Mouse (Mus musculus) c-Kit-negative CD71-positive TER-119-positive erythroid progenitor cells, embryonic 14.5 days (primary cell): ENCODE results near the gene 2700049A03Rik.
"Not testable (repeated sequence)": the region's sequence is repeated elsewhere in the genome, so short reads cannot be mapped to it uniquely, and the experiment has no call there.

Experiments used
- DNase-seq: peaks from one replicate; pipeline ENCODE4 v3.0.0-alpha.2; 2013; ENCODE audit warnings: low read depth, low spot score

Gene 2700049A03Rik

GRCm38 (mm10) chr12:71136130-71136973 is at the start of gene 2700049A03Rik, which contains the start of gene Timm9:
TSS of gene 2700049A03Rik (plus strand) at chr12:71136848.
TSS of gene Timm9 (minus strand) at chr12:71136684.
- DNase-seq = no peak

GRCm38 (mm10) chr12:71104275-71104674 is 32.4 kb upstream of the 2700049A03Rik start:
- DNase-seq = not testable (repeated sequence)

- DNase-seq = no peak
These were observed 29.4 kb upstream of the 2700049A03Rik start for GRCm38 (mm10) chr12:71107216-71107771.

GRCm38 (mm10) chr12:71111331-71111730 is 25.3 kb upstream of the 2700049A03Rik start, which contains the start of gene Tomm20l:
TSS of gene Tomm20l (plus strand) at chr12:71111428.
- DNase-seq = no peak

- no peak for DNase-seq
These were observed 23.6 kb upstream of the 2700049A03Rik start for GRCm38 (mm10) chr12:71113074-71113473.

GRCm38 (mm10) chr12:71113675-71114288 is 22.9 kb upstream of the 2700049A03Rik start:
- no peak for DNase-seq

GRCm38 (mm10) chr12:71116411-71116810 is 20.2 kb upstream of the 2700049A03Rik start:
- no peak for DNase-seq

GRCm38 (mm10) chr12:71122731-71123130 is 13.9 kb upstream of the 2700049A03Rik start:
- DNase-seq = no peak

GRCm38 (mm10) chr12:71123286-71123685 is 13.4 kb upstream of the 2700049A03Rik start:
- no peak for DNase-seq

GRCm38 (mm10) chr12:71135581-71135980 is 1.1 kb upstream of the 2700049A03Rik start:
- DNase-seq = no peak

GRCm38 (mm10) chr12:71136974-71137491 is 385 bp downstream of the 2700049A03Rik start:
- peak; percentile 93 for DNase-seq

GRCm38 (mm10) chr12:71137686-71138085 is 1.0 kb downstream of the 2700049A03Rik start:
- DNase-seq = no peak

- DNase-seq = no peak
These were observed 2.7 kb downstream of the 2700049A03Rik start for GRCm38 (mm10) chr12:71139258-71139828.

GRCm38 (mm10) chr12:71141189-71141588 is 4.5 kb downstream of the 2700049A03Rik start:
- DNase-seq = no peak

GRCm38 (mm10) chr12:71147641-71148040 is 11.0 kb downstream of the 2700049A03Rik start:
- no peak for DNase-seq

GRCm38 (mm10) chr12:71148801-71149200 is 12.2 kb downstream of the 2700049A03Rik start:
- no peak for DNase-seq

- DNase-seq = no peak
These were observed 12.8 kb downstream of the 2700049A03Rik start for GRCm38 (mm10) chr12:71149456-71149855.

GRCm38 (mm10) chr12:71150167-71150566 is 13.5 kb downstream of the 2700049A03Rik start:
- DNase-seq = no peak

- DNase-seq = no peak
These were observed 18.3 kb downstream of the 2700049A03Rik start for GRCm38 (mm10) chr12:71154979-71155378.

GRCm38 (mm10) chr12:71157974-71158373 is 21.3 kb downstream of the 2700049A03Rik start:
- no peak for DNase-seq

GRCm38 (mm10) chr12:71164410-71164809 is 27.8 kb downstream of the 2700049A03Rik start:
- no peak for DNase-seq

- no peak for DNase-seq
These were observed 33.3 kb downstream of the 2700049A03Rik start for GRCm38 (mm10) chr12:71169911-71170310.
